Mouse (Mus musculus) lung, postnatal 10 days (tissue): ENCODE results near the gene Dpm2.

Source experiments
- DNase-seq: peaks from one replicate; pipeline ENCODE4 v3.0.0; 2021

Dpm2 gene

GRCm38 (mm10) chr2:32570698-32571494 lies at the start of gene Dpm2:
Gene Dpm2 (plus strand): TSS chr2:32570858.
- peak; percentile 96 for DNase-seq

GRCm38 (mm10) chr2:32524536-32525031 lies 46.1 kb upstream of the Dpm2 start:
- DNase-seq, result no peak

- DNase-seq, result no peak
These were observed 44.8 kb upstream of the Dpm2 start for GRCm38 (mm10) chr2:32525816-32526215.

GRCm38 (mm10) chr2:32527468-32527966 lies 43.1 kb upstream of the Dpm2 start:
- no peak for DNase-seq

GRCm38 (mm10) chr2:32528326-32528725 lies 42.3 kb upstream of the Dpm2 start:
- no peak for DNase-seq

- DNase-seq, result no peak
These were observed 40.2 kb upstream of the Dpm2 start for GRCm38 (mm10) chr2:32530479-32530878.

GRCm38 (mm10) chr2:32533163-32533562 lies 37.5 kb upstream of the Dpm2 start:
- no peak for DNase-seq

- DNase-seq, result peak; percentile 79
These were observed 36.5 kb upstream of the Dpm2 start for GRCm38 (mm10) chr2:32534061-32534732.

GRCm38 (mm10) chr2:32534733-32535471 lies 35.8 kb upstream of the Dpm2 start, which contains the start of gene Fam102a:
Gene Fam102a (plus strand): TSS chr2:32535332.
- DNase-seq, result peak; percentile 100

- peak; percentile 71 for DNase-seq
These were observed 35.1 kb upstream of the Dpm2 start for GRCm38 (mm10) chr2:32535501-32535991.

- DNase-seq, result peak; percentile 48
These were observed 34.5 kb upstream of the Dpm2 start for GRCm38 (mm10) chr2:32536086-32536633.

GRCm38 (mm10) chr2:32536634-32537359 lies 33.9 kb upstream of the Dpm2 start:
- DNase-seq, result peak; percentile 77

- peak; percentile 55 for DNase-seq
These were observed 33.2 kb upstream of the Dpm2 start for GRCm38 (mm10) chr2:32537360-32537905.

- DNase-seq, result no peak
These were observed 32.7 kb upstream of the Dpm2 start for GRCm38 (mm10) chr2:32537941-32538340.

GRCm38 (mm10) chr2:32538461-32538860 lies 32.2 kb upstream of the Dpm2 start:
- DNase-seq, result peak; percentile 35

- no peak for DNase-seq
These were observed 31.1 kb upstream of the Dpm2 start for GRCm38 (mm10) chr2:32539452-32539981.

- DNase-seq, result no peak
These were observed 29.2 kb upstream of the Dpm2 start for GRCm38 (mm10) chr2:32541333-32541908.

- DNase-seq, result no peak
These were observed 28.6 kb upstream of the Dpm2 start for GRCm38 (mm10) chr2:32541986-32542573.

GRCm38 (mm10) chr2:32543031-32543449 lies 27.6 kb upstream of the Dpm2 start:
- no peak for DNase-seq

GRCm38 (mm10) chr2:32546951-32547350 lies 23.7 kb upstream of the Dpm2 start:
- DNase-seq, result no peak
